ENCODE assay signal across 8 mouse cellular contexts in genomic region chr19:46329031-46329641, GRCm38 (mm10). TPM values are rescaled to one million over a fixed set of nuclear protein-coding genes. Genes with fewer than 3 reads are reported as not detected.
DNase-seq lines count a peak whose midpoint lies in the region; ATAC-seq and TF ChIP-seq lines count a peak whose summit lies in the region.

No protein-coding gene starts in this region.

- 2% methylated on average over 54 of the region's 54 CpGs for WGBS in hindbrain, embryonic 14.5 days
- 3% methylated on average over 53 of the region's 54 CpGs for WGBS in liver, postnatal 0 days (ENCODE audit: insufficient replicate concordance)

- peaks cover 45% of the 10 kb centered on the region for H3K4me1 ChIP-seq in hindbrain, embryonic 14.5 days (replicated peaks; ENCODE audit: control insufficient read depth, insufficient read depth, low read length)
- peaks cover 30% of the 10 kb centered on the region for H3K4me1 ChIP-seq in liver, postnatal 0 days (ENCODE audit: insufficient read depth)

- H3K9me3 ChIP-seq in hindbrain, embryonic 14.5 days (ENCODE audit: control insufficient read depth, low read length), result no peaks in the 10 kb centered on the region
- H3K9me3 ChIP-seq in liver, postnatal 0 days (ENCODE audit: low read length), result no peaks in the 10 kb centered on the region

- H3K27me3 ChIP-seq in hindbrain, embryonic 14.5 days (ENCODE audit: control insufficient read depth, insufficient read depth, low read length), result peaks cover 10% of the 10 kb centered on the region
- peaks cover 28% of the 10 kb centered on the region for H3K27me3 ChIP-seq in liver, postnatal 0 days (ENCODE audit: insufficient read depth, low read length)

- H3K36me3 ChIP-seq in hindbrain, embryonic 14.5 days (replicated peaks; ENCODE audit: control insufficient read depth, insufficient read depth), result peaks cover 25% of the 10 kb centered on the region
- H3K36me3 ChIP-seq in liver, postnatal 0 days (replicated peaks; ENCODE audit: insufficient read depth, low read length), result peaks cover 15% of the 10 kb centered on the region

- H3K9ac ChIP-seq in hindbrain, embryonic 14.5 days, result peak overlapping the region; percentile 74
- peak overlapping the region; percentile 66 for H3K9ac ChIP-seq in liver, postnatal 0 days (replicated peaks)

- TF ChIP-seq EP300 in liver, postnatal 0 days (IDR thresholded peaks at IDR 0.05; ENCODE audit: low read depth), result no peak

- H3K4me2 ChIP-seq in hindbrain, embryonic 14.5 days (replicated peaks), result peak overlapping the region; percentile 100
- peak overlapping the region; percentile 100 for H3K4me2 ChIP-seq in liver, postnatal 0 days (ENCODE audit: low read depth, low read length)

- H3K27ac ChIP-seq in hindbrain, embryonic 14.5 days, result peak overlapping the region; percentile 97
- H3K27ac ChIP-seq in liver, postnatal 0 days (ENCODE audit: low read depth), result peak overlapping the region; percentile 63; the same call in 1 of the 2 replicates

- ATAC-seq in hindbrain, embryonic 14.5 days (ENCODE audit: low FRiP score), result peak; percentile 18; the same call in 1 of the 2 replicates
- peak; percentile 2; the same call in 1 of the 2 replicates for ATAC-seq in liver, postnatal 0 days

- peak; percentile 67 for DNase-seq in cerebellum, adult 9-10 months
- no peak for DNase-seq in cerebellum, adult 8-10 months
- DNase-seq in spleen, postnatal 10 days (ENCODE audit: low spot score in 2 of 2), result peak; percentile 47 to 80
- DNase-seq in spleen, adult 12 weeks (ENCODE audit: low spot score), result no peak
- no peak for DNase-seq in hindbrain, embryonic 14.5 days (ENCODE audit: low spot score)
- no peak for DNase-seq in liver, postnatal 0 days
- DNase-seq in left cerebral cortex, adult 18-20 months (ENCODE audit: low spot score in 2 of 2), result no peak
- no peak for DNase-seq in right cerebral cortex, adult 18-20 months

- peak overlapping the region; percentile 65 for H3K4me3 ChIP-seq in hindbrain, embryonic 14.5 days (replicated peaks; ENCODE audit: low read length)
- peak overlapping the region; percentile 53 for H3K4me3 ChIP-seq in liver, postnatal 0 days (ENCODE audit: low read depth, low read length)

- TF ChIP-seq CTCF in liver, postnatal 0 days (IDR thresholded peaks at IDR 0.05; ENCODE audit: low read depth), result no peak

RNA-seq across cellular contexts. Expression of gene Fbxl15, which starts 1.2 kb away (rescaled TPM):
- polyA plus RNA-seq in hindbrain, embryonic 14.5 days (2014; fragmentation: Nextera tagmentation; extraction: Ambion mirVana), result 45.5 and 49.1 TPM in 2 replicates
- 8.6 and 8.8 TPM in 2 replicates for polyA plus RNA-seq in liver, postnatal 0 days (2015; fragmentation: Nextera tagmentation; extraction: Ambion mirVana)
- total RNA-seq in left cerebral cortex, adult 18-20 months (2021), result 10 to 100 TPM; 30.0 to 31.1 TPM

RNA-seq across cellular contexts. Expression of gene Psd, which starts 2.2 kb away (rescaled TPM):
- polyA plus RNA-seq in hindbrain, embryonic 14.5 days (2014; fragmentation: Nextera tagmentation; extraction: Ambion mirVana), result 131 and 152 TPM in 2 replicates
- 1.9 and 2.0 TPM in 2 replicates for polyA plus RNA-seq in liver, postnatal 0 days (2015; fragmentation: Nextera tagmentation; extraction: Ambion mirVana)
- total RNA-seq in left cerebral cortex, adult 18-20 months (2021), result 100 to 1,000 TPM; 612 to 681 TPM

RNA-seq across cellular contexts. Expression of gene Cuedc2, which starts 9.4 kb away (rescaled TPM):
- polyA plus RNA-seq in hindbrain, embryonic 14.5 days (2014; fragmentation: Nextera tagmentation; extraction: Ambion mirVana), result 318 and 321 TPM in 2 replicates
- polyA plus RNA-seq in liver, postnatal 0 days (2015; fragmentation: Nextera tagmentation; extraction: Ambion mirVana), result 52.4 and 53.8 TPM in 2 replicates
- 100 to 1,000 TPM; 199 to 202 TPM for total RNA-seq in left cerebral cortex, adult 18-20 months (2021)

RNA-seq across cellular contexts. Expression of gene Mfsd13a, which starts 11.8 kb away (rescaled TPM):
- 9.9 and 10.0 TPM in 2 replicates for polyA plus RNA-seq in hindbrain, embryonic 14.5 days (2014; fragmentation: Nextera tagmentation; extraction: Ambion mirVana)
- polyA plus RNA-seq in liver, postnatal 0 days (2015; fragmentation: Nextera tagmentation; extraction: Ambion mirVana), result 3.4 and 3.9 TPM in 2 replicates
- 10 to 100 TPM; 22.7 to 26.4 TPM for total RNA-seq in left cerebral cortex, adult 18-20 months (2021)

RNA-seq across cellular contexts. Expression of gene 2310034G01Rik, which starts 21.0 kb away (rescaled TPM):
- 2.5 and 2.8 TPM in 2 replicates for polyA plus RNA-seq in hindbrain, embryonic 14.5 days (2014; fragmentation: Nextera tagmentation; extraction: Ambion mirVana)
- polyA plus RNA-seq in liver, postnatal 0 days (2015; fragmentation: Nextera tagmentation; extraction: Ambion mirVana), result 0.75 and 1.0 TPM in 2 replicates
- under 1 TPM; 0.79 to 0.98 TPM for total RNA-seq in left cerebral cortex, adult 18-20 months (2021)

Comparison
In these comparisons a context has a peak if more than half of its experiments do, and no peak if none do; other contexts are left out.
1. DNase-seq: peak in cerebellum, adult 9-10 months (single experiment) and spleen, postnatal 10 days (2 of 2); none in cerebellum, adult 8-10 months (single experiment), spleen, adult 12 weeks (single experiment), hindbrain, embryonic 14.5 days (single experiment), liver, postnatal 0 days (single experiment), left cerebral cortex, adult 18-20 months (0 of 2) and right cerebral cortex, adult 18-20 months (single experiment).
2. RNA of gene Psd, which starts 2.2 kb away (polyA plus RNA-seq): 131 to 152 TPM in hindbrain, embryonic 14.5 days; 1.9 to 2.0 TPM in liver, postnatal 0 days; every median in the first group is over 10 times any median in the second.